Mouse (Mus musculus): ENCODE measurements around the gene Itgb8.

The Itgb8 gene

GRCm38 (mm10) chr12:119146031-119146430 lies 92.6 kb downstream of the Itgb8 start:
- DNase-seq (ENCODE audit: low spot score): no peak

- DNase-seq (ENCODE audit: low spot score): no peak
Measured at GRCm38 (mm10) chr12:119137946-119138345, 100.7 kb downstream of the Itgb8 start.

GRCm38 (mm10) chr12:119113522-119114135 lies 125.0 kb downstream of the Itgb8 start:
- peak; percentile 2 for DNase-seq (ENCODE audit: low spot score)

- DNase-seq (ENCODE audit: low spot score): peak; percentile 1
Measured at GRCm38 (mm10) chr12:119110091-119110490, 128.5 kb downstream of the Itgb8 start.
